Mouse (Mus musculus) midbrain, embryonic 14.5 days (tissue): ENCODE results near the gene Slc16a6. TPM values are rescaled to one million over a fixed set of nuclear protein-coding genes. Genes with fewer than 3 reads are reported as not detected.

ENCODE experiments used
- ATAC-seq: fragments of 200-750 bp; cut with Nextera tagmentation; 2 replicates; pipeline ENCODE4 v1.8.0; 2017; ENCODE audit warnings: moderate number of reproducible peaks, moderate library complexity; ENCODE audit not compliant: low FRiP score, low TSS enrichment
- DNase-seq: peaks from one replicate; pipeline ENCODE4 v3.0.0-alpha.2; 2015
- H3K27ac ChIP-seq: fragments of 300-500 bp; sonication (generic); replicated peaks from 2 replicates; pipeline ENCODE4 v1.5.1; 2014; ENCODE audit warnings: mild to moderate bottlenecking, low read depth, low read length, moderate library complexity
- H3K27me3 ChIP-seq: fragments of 300-500 bp; sonication (generic); 2 replicates; pipeline ENCODE4 v1.6.1; 2014; ENCODE audit warnings: low read length, control low read depth, mixed read lengths; ENCODE audit not compliant: control insufficient read depth, insufficient read depth
- H3K36me3 ChIP-seq: fragments of 300-500 bp; sonication (generic); 2 replicates; pipeline ENCODE4 v1.6.1; 2014; ENCODE audit warnings: low read length, control low read depth; ENCODE audit not compliant: control insufficient read depth, insufficient read depth
- H3K4me1 ChIP-seq: fragments of 300-500 bp; sonication (generic); 2 replicates; pipeline ENCODE4 v1.6.1; 2014; ENCODE audit warnings: mild to moderate bottlenecking, antibody characterized with exemption, low read length, control low read depth; ENCODE audit not compliant: control insufficient read depth, insufficient read depth
- H3K4me2 ChIP-seq: fragments of 300-500 bp; sonication (generic); 2 replicates; pipeline ENCODE4 v1.6.1; 2014; ENCODE audit warnings: mild to moderate bottlenecking, low read length, moderate library complexity
- H3K4me3 ChIP-seq: fragments of 300-500 bp; sonication (generic); replicated peaks from 2 replicates; pipeline ENCODE4 v1.5.1; 2014; ENCODE audit warnings: low read depth, low read length
- H3K9ac ChIP-seq: fragments of 300-500 bp; sonication (generic); replicated peaks from 2 replicates; pipeline ENCODE4 v1.6.1; 2014; ENCODE audit warnings: mild to moderate bottlenecking, low read length, moderate library complexity
- H3K9me3 ChIP-seq: fragments of 300-500 bp; sonication (generic); 2 replicates; pipeline ENCODE4 v1.6.1; 2016; ENCODE audit warnings: low read length, control low read depth, mixed read lengths; ENCODE audit not compliant: control insufficient read depth
- WGBS: fragments of 180-500 bp; shearing (Covaris S2); extraction: QIAGEN DNeasy Blood & Tissue Kit; methylation state at CpG from one replicate; pipeline ENCODE4 v1.1.7; 2014; 5-methylcytosine and 5-hydroxymethylcytosine counted together
- polyA plus RNA-seq: library from polyadenylated mRNA; unstranded; fragments of >200 nt; fragmentation: Nextera tagmentation; extraction: Ambion mirVana; gene quantifications from 2 replicates; pipeline ENCODE4 v1.2.1, GENCODE M21; 2014

The Slc16a6 gene
- polyA plus RNA-seq, 1 experiment from 2014 or later: 3.1 TPM

DNA sequence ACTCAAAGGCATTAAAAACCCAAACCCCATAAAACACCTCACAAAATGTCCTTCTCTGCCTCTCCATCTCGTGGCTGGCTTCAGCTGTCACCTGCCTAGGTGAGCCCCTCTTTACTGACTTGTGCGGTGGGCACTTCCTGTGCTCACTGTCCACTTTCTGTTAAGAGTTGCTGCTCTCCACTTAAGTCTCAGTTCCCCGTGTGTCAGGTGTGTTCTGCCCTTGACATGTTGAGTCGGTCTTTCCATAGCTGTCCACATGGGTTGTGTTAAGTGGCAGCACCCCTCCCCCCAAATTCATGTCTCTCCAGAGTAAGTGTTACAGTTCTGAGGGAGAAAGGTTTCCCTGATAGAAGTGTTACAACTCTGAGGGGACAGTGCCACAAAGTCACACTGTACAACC lies 18.4 kb upstream of the Slc16a6 start:
- Histone ChIP-seq H3K9ac (no peak overlapping the region), H3K4me1 (peaks cover 6% of the 10 kb centered on the region; the same call in 1 of the 2 replicates), H3K4me3 (no peak overlapping the region), H3K27ac (no peak overlapping the region), H3K4me2 (no peak overlapping the region), H3K27me3 (no peaks in the 10 kb centered on the region), H3K9me3 (no peaks in the 10 kb centered on the region), H3K36me3 (no peaks in the 10 kb centered on the region)
- DNase-seq (no peak), ATAC-seq (no peak)
- 86% methylated on average over 4 of the region's 4 CpGs for WGBS

- Histone ChIP-seq H3K4me3 (no peak overlapping the region), H3K9me3 (no peaks in the 10 kb centered on the region), H3K27me3 (no peaks in the 10 kb centered on the region), H3K27ac (no peak overlapping the region), H3K4me2 (no peak overlapping the region), H3K4me1 (no peaks in the 10 kb centered on the region), H3K9ac (no peak overlapping the region), H3K36me3 (no peaks in the 10 kb centered on the region)
- no peak for DNase-seq
- no peak for ATAC-seq
- 94% methylated on average over 2 of the region's 2 CpGs for WGBS
Measured at GRCm38 (mm10) chr11:109489763-109490162, 16.4 kb upstream of the Slc16a6 start.

- no peaks in the 10 kb centered on the region for H3K4me1 ChIP-seq
- no peaks in the 10 kb centered on the region for H3K9me3 ChIP-seq
- no peak overlapping the region for H3K27ac ChIP-seq
- H3K9ac ChIP-seq: no peak overlapping the region
- no peaks in the 10 kb centered on the region for H3K36me3 ChIP-seq
- no peak overlapping the region for H3K4me3 ChIP-seq
- H3K27me3 ChIP-seq: no peaks in the 10 kb centered on the region
- 91% methylated on average over 10 of the region's 10 CpGs for WGBS
- ATAC-seq (no peak), DNase-seq (no peak)
- no peak overlapping the region for H3K4me2 ChIP-seq
Measured at GRCm38 (mm10) chr11:109487991-109488684, 14.7 kb upstream of the Slc16a6 start.

GRCm38 (mm10) chr11:109487111-109487510 lies 13.7 kb upstream of the Slc16a6 start:
- Histone ChIP-seq H3K27ac (no peak overlapping the region), H3K4me3 (no peak overlapping the region), H3K9me3 (no peaks in the 10 kb centered on the region), H3K4me2 (no peak overlapping the region), H3K27me3 (no peaks in the 10 kb centered on the region), H3K4me1 (no peaks in the 10 kb centered on the region), H3K9ac (no peak overlapping the region), H3K36me3 (no peaks in the 10 kb centered on the region)
- ATAC-seq (no peak), DNase-seq (no peak)
- WGBS: 20% methylated on average over 1 of the region's 1 CpGs

GRCm38 (mm10) chr11:109485398-109486045 lies 12.1 kb upstream of the Slc16a6 start:
- Histone ChIP-seq H3K36me3 (no peaks in the 10 kb centered on the region), H3K27ac (no peak overlapping the region), H3K9ac (no peak overlapping the region), H3K4me1 (no peaks in the 10 kb centered on the region), H3K27me3 (no peaks in the 10 kb centered on the region), H3K4me2 (no peak overlapping the region), H3K4me3 (no peak overlapping the region), H3K9me3 (no peaks in the 10 kb centered on the region)
- DNase-seq: no peak
- no peak for ATAC-seq
- 87% methylated on average over 15 of the region's 15 CpGs for WGBS

GRCm38 (mm10) chr11:109480440-109480839 lies 7.0 kb upstream of the Slc16a6 start:
- no peaks in the 10 kb centered on the region for H3K9me3 ChIP-seq
- H3K4me1 ChIP-seq: 0 out of 2 replicates have a peak, but pooled peaks cover 2% of the 10 kb centered on the region
- no peak overlapping the region for H3K27ac ChIP-seq
- H3K4me2 ChIP-seq: no peak overlapping the region
- WGBS: 86% methylated on average over 8 of the region's 8 CpGs
- H3K9ac ChIP-seq: no peak overlapping the region
- no peak overlapping the region for H3K4me3 ChIP-seq
- H3K27me3 ChIP-seq: no peaks in the 10 kb centered on the region
- DNase-seq (no peak), ATAC-seq (no peak)
- H3K36me3 ChIP-seq: no peaks in the 10 kb centered on the region

DNA sequence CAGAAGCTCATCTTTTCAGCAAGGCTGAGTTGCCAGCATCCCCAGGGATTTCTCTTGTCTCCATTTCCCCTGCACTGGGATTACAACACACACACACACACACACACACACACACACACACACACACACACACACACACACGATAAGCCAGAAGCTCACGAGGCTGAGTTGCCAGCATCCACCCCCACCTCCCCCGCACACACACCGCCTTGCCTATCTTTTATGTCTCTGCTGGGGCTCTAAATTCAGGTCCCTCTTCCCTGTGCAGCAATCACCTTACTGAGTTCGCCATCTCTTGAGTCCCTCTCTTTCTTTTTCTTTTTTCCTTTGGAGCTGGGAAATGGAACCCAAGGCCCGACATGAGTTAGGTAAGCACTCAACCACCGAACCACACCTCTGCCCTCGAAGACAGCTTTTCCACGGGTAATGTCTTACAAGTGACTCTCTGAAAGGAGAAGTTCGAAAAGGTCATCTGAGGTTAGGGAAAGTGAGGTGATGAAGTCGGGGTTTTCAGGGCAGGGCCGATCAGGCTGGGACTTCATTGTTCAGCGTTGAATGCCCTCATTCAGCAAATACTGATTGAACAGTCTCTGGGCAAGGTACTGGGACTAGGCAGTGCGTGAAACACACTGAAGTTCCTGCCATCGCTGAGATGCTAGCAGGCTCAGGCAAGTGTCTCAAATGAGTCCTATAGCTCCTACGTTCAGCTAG lies 6.3 kb upstream of the Slc16a6 start:
- no peak for DNase-seq
- no peak overlapping the region for H3K4me3 ChIP-seq
- H3K9me3 ChIP-seq: no peaks in the 10 kb centered on the region
- no peak for ATAC-seq
- no peak overlapping the region for H3K9ac ChIP-seq
- WGBS: 43% methylated on average over 16 of the region's 16 CpGs
- H3K27me3 ChIP-seq: no peaks in the 10 kb centered on the region
- H3K36me3 ChIP-seq: no peaks in the 10 kb centered on the region
- 0 out of 2 replicates have a peak, but pooled peaks cover 2% of the 10 kb centered on the region for H3K4me1 ChIP-seq
- H3K4me2 ChIP-seq: no peak overlapping the region
- no peak overlapping the region for H3K27ac ChIP-seq

DNA sequence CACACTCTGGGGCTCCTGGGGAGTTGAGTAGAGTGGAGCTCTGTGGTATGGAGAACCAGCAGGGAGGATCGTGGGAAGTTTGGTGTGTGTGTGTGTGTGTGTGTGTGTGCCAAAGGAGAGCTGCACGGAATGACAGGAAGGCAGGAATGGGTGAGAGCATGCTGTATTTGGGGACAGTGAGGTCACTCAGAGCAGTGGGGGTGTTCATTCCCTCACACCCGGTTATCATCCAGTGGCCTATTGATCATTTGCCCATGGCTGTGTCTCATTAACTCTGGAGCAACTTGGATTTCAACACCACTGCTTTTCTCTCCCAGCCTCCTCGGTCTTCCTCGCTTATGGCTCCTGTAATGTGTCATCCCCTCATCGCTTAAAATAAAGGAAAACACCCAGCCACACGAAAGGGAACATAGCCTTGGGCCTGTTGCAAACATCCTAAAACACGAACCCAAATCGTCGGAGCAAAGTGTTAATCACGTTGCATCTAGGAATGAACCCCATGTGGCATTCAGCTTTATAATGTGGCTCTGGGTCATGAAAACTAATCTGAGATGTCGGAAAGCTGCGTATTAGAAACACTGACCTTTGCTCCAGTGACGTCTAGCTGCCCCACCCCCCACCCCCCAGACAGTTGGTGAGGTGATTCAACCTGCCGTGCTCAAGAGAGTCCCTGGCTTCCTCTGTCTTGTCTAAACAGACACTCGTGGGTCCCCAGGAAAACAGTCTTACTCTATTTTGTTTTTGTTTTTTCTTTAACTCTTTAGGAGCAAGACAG lies 4.4 kb upstream of the Slc16a6 start:
- H3K4me2 ChIP-seq: no peak overlapping the region
- no peak for DNase-seq
- no peaks in the 10 kb centered on the region for H3K36me3 ChIP-seq
- no peaks in the 10 kb centered on the region for H3K27me3 ChIP-seq
- H3K9me3 ChIP-seq: no peaks in the 10 kb centered on the region
- H3K9ac ChIP-seq: no peak overlapping the region
- no peak overlapping the region for H3K4me3 ChIP-seq
- ATAC-seq: no peak
- 0 out of 2 replicates have a peak, but pooled peaks cover 2% of the 10 kb centered on the region for H3K4me1 ChIP-seq
- 53% methylated on average over 16 of the region's 16 CpGs for WGBS
- H3K27ac ChIP-seq: no peak overlapping the region
